Mouse (Mus musculus): Measurements from ENCODE around the gene Disp2.

Gene Disp2

GRCm38 (mm10) chr2:118846246-118846645 lies 66.7 kb downstream of the Disp2 start:
- DNase-seq, result peak; percentile 22 to 57

- DNase-seq, result no peak
These were observed 72.2 kb downstream of the Disp2 start for GRCm38 (mm10) chr2:118851756-118852155.

All from cerebellum, postnatal 25 days (tissue).